Mouse (Mus musculus): ENCODE measurements around the gene Bcat1. TPM values are rescaled to one million over a fixed set of nuclear protein-coding genes. Genes with fewer than 3 reads are reported as not detected.

Bcat1 gene
- polyA plus RNA-seq, 1 experiment: 1.3 TPM

GRCm38 (mm10) chr6:145009859-145010818 is 65.8 kb downstream of the Bcat1 start:
- no peak for DNase-seq (ENCODE audit: low spot score)

- no peak for DNase-seq (ENCODE audit: low spot score)
These were observed 72.5 kb downstream of the Bcat1 start for GRCm38 (mm10) chr6:145003459-145003858.

- no peak for DNase-seq (ENCODE audit: low spot score)
These were observed 73.7 kb downstream of the Bcat1 start for GRCm38 (mm10) chr6:145002094-145002936.

GRCm38 (mm10) chr6:145001493-145001892 is 74.5 kb downstream of the Bcat1 start:
- DNase-seq (ENCODE audit: low spot score): no peak

- no peak for DNase-seq (ENCODE audit: low spot score)
These were observed 78.8 kb downstream of the Bcat1 start for GRCm38 (mm10) chr6:144997229-144997628.

GRCm38 (mm10) chr6:144992111-144992510 is 83.9 kb downstream of the Bcat1 start:
- no peak for DNase-seq (ENCODE audit: low spot score)

GRCm38 (mm10) chr6:144989193-144989592 is 86.8 kb downstream of the Bcat1 start:
- no peak for DNase-seq (ENCODE audit: low spot score)

- no peak for DNase-seq (ENCODE audit: low spot score)
These were observed 88.3 kb downstream of the Bcat1 start for GRCm38 (mm10) chr6:144987676-144988075.

GRCm38 (mm10) chr6:144987216-144987615 is 88.8 kb downstream of the Bcat1 start:
- DNase-seq (ENCODE audit: low spot score): no peak

GRCm38 (mm10) chr6:144984221-144984620 is 91.8 kb downstream of the Bcat1 start:
- DNase-seq (ENCODE audit: low spot score): no peak

- no peak for DNase-seq (ENCODE audit: low spot score)
These were observed 93.9 kb downstream of the Bcat1 start for GRCm38 (mm10) chr6:144982093-144982492.

- DNase-seq (ENCODE audit: low spot score): no peak
These were observed 103.6 kb downstream of the Bcat1 start for GRCm38 (mm10) chr6:144972351-144972750.

- no peak for DNase-seq (ENCODE audit: low spot score)
These were observed 105.1 kb downstream of the Bcat1 start for GRCm38 (mm10) chr6:144970900-144971299.

GRCm38 (mm10) chr6:144967536-144967935 is 108.4 kb downstream of the Bcat1 start:
- no peak for DNase-seq (ENCODE audit: low spot score)

- DNase-seq (ENCODE audit: low spot score): no peak
These were observed 111.8 kb downstream of the Bcat1 start for GRCm38 (mm10) chr6:144964205-144964604.

GRCm38 (mm10) chr6:144963156-144963555 is 112.8 kb downstream of the Bcat1 start:
- no peak for DNase-seq (ENCODE audit: low spot score)

GRCm38 (mm10) chr6:144962013-144962354 is 114.0 kb downstream of the Bcat1 start:
- DNase-seq (ENCODE audit: low spot score): no peak

GRCm38 (mm10) chr6:144961253-144962012 is 114.6 kb downstream of the Bcat1 start:
- no peak for DNase-seq (ENCODE audit: low spot score)

- no peak for DNase-seq (ENCODE audit: low spot score)
These were observed 120.0 kb downstream of the Bcat1 start for GRCm38 (mm10) chr6:144955887-144956547.

GRCm38 (mm10) chr6:144952885-144953284 is 123.1 kb downstream of the Bcat1 start:
- no peak for DNase-seq (ENCODE audit: low spot score)

Measured in urinary bladder, adult 2 months (tissue).